Mouse (Mus musculus): ENCODE measurements around the gene Cpt1c.

Gene Cpt1c

GRCm38 (mm10) chr7:44918219-44918618 lies 56.4 kb downstream of the Cpt1c start:
- no peak for DNase-seq (ENCODE audit: low read depth, low spot score)

- DNase-seq (ENCODE audit: low read depth, low spot score): no peak
Observed at GRCm38 (mm10) chr7:44916881-44917280, 57.8 kb downstream of the Cpt1c start.

GRCm38 (mm10) chr7:44916191-44916590 lies 58.5 kb downstream of the Cpt1c start:
- no peak for DNase-seq (ENCODE audit: low read depth, low spot score)

- no peak for DNase-seq (ENCODE audit: low read depth, low spot score)
Observed at GRCm38 (mm10) chr7:44915314-44915713, 59.3 kb downstream of the Cpt1c start.

GRCm38 (mm10) chr7:44914396-44914795 lies 60.3 kb downstream of the Cpt1c start:
- no peak for DNase-seq (ENCODE audit: low read depth, low spot score)

Measured in R1 (cell line).